Mouse (Mus musculus): ENCODE results near the gene Gm1979. TPM values are rescaled to one million over a fixed set of nuclear protein-coding genes. Genes with fewer than 3 reads are reported as not detected.

The Gm1979 gene
- polyA plus RNA-seq (2015; fragmentation: Nextera tagmentation; extraction: Ambion mirVana): 0.20 and 0.48 TPM in 2 replicates

DNA sequence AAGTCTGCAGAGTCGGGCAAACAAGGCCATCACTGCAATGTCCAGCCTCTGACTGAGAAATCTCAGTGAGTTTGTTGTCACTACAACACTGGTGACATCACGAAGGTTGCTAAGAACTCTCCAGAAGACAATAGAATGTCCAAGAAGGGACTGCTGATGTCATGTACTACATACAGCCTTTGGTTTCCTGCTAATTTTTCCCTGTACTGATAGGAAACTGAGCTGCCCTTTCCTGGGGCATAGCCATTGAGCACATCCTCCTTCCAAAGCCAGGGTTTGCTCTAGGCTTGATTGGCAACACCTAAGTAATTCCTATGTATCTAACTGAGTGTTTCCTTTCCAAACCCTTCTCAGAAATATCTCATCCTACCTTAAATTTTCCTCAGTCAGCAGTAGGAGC, at the start of gene Gm1979:
Gene Gm1979, minus strand, starts transcription at position 101 of the 400 bp plus-strand sequence.

DNA sequence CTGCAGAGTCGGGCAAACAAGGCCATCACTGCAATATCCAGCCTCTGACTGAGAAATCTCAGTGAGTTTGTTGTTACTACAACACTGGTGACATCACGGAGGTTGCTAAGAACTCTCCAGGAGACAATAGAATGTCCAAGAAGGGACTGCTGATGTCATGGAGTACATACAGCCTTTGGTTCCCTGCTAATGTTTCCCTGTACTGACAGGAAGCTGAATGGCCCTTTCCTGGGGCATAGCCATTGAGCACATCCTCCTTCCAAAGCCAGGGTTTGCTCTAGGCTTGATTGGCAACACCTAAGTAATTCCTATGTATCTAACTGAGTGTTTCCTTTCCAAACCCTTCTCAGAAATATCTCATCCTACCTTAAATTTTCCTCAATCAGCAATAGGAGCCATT, 34.9 kb upstream of the Gm1979 start, which contains the start of gene Speer4a:
Gene Speer4a, minus strand, starts transcription at position 101 of the 400 bp plus-strand sequence.

DNA sequence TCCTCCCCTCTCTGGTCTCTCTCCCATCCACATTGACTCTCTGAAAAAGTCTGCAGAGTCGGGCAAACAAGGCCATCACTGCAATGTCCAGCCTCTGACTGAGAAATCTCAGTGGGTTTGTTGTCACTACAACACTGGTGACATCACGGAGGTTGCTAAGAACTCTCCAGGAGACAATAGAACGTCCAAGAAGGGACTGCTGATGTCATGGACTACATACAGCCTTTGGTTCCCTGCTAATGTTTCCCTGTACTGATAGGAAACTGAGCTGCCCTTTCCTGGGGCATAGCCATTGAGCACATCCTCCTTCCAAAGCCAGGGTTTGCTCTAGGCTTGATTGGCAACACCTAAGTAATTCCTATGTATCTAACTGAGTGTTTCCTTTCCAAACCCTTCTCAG, 18.2 kb upstream of the Gm1979 start, which contains the start of gene Gm5862:
Gene Gm5862, minus strand, starts transcription at position 101 of the 400 bp plus-strand sequence.

DNA sequence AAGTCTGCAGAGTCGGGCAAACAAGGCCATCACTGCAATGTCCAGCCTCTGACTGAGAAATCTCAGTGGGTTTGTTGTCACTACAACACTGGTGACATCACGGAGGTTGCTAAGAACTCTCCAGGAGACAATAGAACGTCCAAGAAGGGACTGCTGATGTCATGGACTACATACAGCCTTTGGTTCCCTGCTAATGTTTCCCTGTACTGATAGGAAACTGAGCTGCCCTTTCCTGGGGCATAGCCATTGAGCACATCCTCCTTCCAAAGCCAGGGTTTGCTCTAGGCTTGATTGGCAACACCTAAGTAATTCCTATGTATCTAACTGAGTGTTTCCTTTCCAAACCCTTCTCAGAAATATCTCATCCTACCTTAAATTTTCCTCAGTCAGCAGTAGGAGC, 16.0 kb downstream of the Gm1979 start, which contains the start of gene Gm21698:
Gene Gm21698, minus strand, starts transcription at position 101 of the 400 bp plus-strand sequence.

DNA sequence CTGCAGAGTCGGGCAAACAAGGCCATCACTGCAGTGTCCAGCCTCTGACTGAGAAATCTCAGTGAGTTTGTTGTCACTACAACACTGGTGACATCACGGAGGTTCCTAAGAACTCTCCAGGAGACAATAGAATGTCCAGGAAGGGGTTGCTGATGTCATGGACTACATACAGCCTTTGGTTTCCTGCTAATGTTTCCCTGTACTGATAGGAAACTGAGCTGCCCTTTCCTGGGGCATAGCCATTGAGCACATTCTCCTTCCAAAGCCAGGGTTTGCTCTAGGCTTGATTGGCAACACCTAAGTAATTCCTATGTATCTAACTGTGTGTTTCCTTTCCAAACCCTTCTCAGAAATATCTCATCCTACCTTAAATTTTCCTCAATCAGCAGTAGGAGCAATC, 32.0 kb downstream of the Gm1979 start, which contains the start of gene Gm21680:
Gene Gm21680, minus strand, starts transcription at position 101 of the 400 bp plus-strand sequence.

DNA sequence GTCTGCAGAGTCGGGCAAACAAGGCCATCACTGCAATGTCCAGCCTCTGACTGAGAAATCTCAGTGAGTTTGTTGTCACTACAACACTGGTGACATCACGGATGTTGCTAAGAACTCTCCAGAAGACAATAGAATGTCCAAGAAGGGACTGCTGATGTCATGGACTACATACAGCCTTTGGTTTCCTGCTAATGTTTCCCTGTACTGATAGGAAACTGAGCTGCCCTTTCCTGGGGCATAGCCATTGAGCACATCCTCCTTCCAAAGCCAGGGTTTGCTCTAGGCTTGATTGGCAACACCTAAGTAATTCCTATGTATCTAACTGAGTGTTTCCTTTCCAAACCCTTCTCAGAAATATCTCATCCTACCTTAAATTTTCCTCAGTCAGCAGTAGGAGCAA, 50.3 kb downstream of the Gm1979 start, which contains the start of gene Gm21671:
Gene Gm21671, minus strand, starts transcription at position 101 of the 400 bp plus-strand sequence.

Other genes starting within 250 kb of the Gm1979 start
- 10.8 and 11.8 TPM in 2 replicates for gene Actr3b, start 244.8 kb downstream of the Gm1979 start, polyA plus RNA-seq (2015; fragmentation: Nextera tagmentation; extraction: Ambion mirVana)
- 0.09 and 0.22 TPM in 2 replicates for gene Gm21663, start 62.4 kb downstream of the Gm1979 start, polyA plus RNA-seq (2015; fragmentation: Nextera tagmentation; extraction: Ambion mirVana)
- 0.09 and 0.35 TPM in 2 replicates for gene Gm21671, start 50.4 kb downstream of the Gm1979 start, polyA plus RNA-seq (2015; fragmentation: Nextera tagmentation; extraction: Ambion mirVana)
- 0.17 and 0.21 TPM in 2 replicates for gene Gm21680, start 32.1 kb downstream of the Gm1979 start, polyA plus RNA-seq (2015; fragmentation: Nextera tagmentation; extraction: Ambion mirVana)
- 0.40 TPM in 1 of 2 replicates, not detected in the other for gene Gm21698, start 16.1 kb downstream of the Gm1979 start, polyA plus RNA-seq (2015; fragmentation: Nextera tagmentation; extraction: Ambion mirVana)
- 0.22 TPM in 1 of 2 replicates, not detected in the other for gene Gm5862, start 18.1 kb upstream of the Gm1979 start, polyA plus RNA-seq (2015; fragmentation: Nextera tagmentation; extraction: Ambion mirVana)
- 0.22 and 0.63 TPM in 2 replicates for gene Speer4a, start 34.8 kb upstream of the Gm1979 start, polyA plus RNA-seq (2015; fragmentation: Nextera tagmentation; extraction: Ambion mirVana)
- 0.05 and 0.22 TPM in 2 replicates for gene Gm7347, start 53.8 kb upstream of the Gm1979 start, polyA plus RNA-seq (2015; fragmentation: Nextera tagmentation; extraction: Ambion mirVana)
- gene Gm10471, start 84.5 kb upstream of the Gm1979 start, polyA plus RNA-seq (2015; fragmentation: Nextera tagmentation; extraction: Ambion mirVana): 0.05 and 0.21 TPM in 2 replicates
- gene 5031410I06Rik, start 100.6 kb upstream of the Gm1979 start, polyA plus RNA-seq (2015; fragmentation: Nextera tagmentation; extraction: Ambion mirVana): 0.30 TPM in 1 of 2 replicates, not detected in the other
- 0.14 and 0.19 TPM in 2 replicates for gene Gm10220, start 116.6 kb upstream of the Gm1979 start, polyA plus RNA-seq (2015; fragmentation: Nextera tagmentation; extraction: Ambion mirVana)

Data from adrenal gland, postnatal 0 days (tissue).